Mouse (Mus musculus): Measurements from ENCODE around the gene Cd9.

DNA sequence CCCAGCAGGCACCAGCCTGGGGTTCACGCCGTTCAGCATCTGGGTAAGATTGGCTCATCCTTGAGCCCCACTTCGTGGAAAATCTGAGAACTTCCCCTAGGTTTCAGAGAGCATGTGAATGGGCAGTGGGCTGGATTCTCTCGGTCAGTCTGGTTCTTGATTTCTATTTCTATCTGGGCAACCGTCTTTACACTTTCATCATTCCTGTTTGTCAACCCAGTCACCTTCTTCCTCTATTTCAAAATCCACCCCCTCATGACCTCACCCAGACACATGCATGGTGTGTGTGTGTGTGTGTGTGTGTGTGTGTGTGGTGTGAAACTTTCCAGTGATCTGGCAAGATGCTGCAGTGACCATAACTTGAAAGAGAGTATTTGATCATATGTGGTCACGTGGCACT lies 49.2 kb downstream of the Cd9 start:
- TF ChIP-seq EP300 (IDR thresholded peaks at IDR 0.05; ENCODE audit: insufficient read depth, low read depth, low read length) (no peak), CTCF (IDR thresholded peaks at IDR 0.05) (no peak), POLR2A (IDR thresholded peaks at IDR 0.05; ENCODE audit: insufficient read depth, low read depth, low read length) (no peak)
